Mouse (Mus musculus) ovary, adult 18-20 months (tissue): ENCODE measurements around the gene Slc35c2.
A peak's percentile ranks its signal among the peaks of the same experiment; 100 is the strongest.

Experiments
- DNase-seq: peaks from one replicate; pipeline ENCODE4 v3.0.0; 2022; ENCODE audit warnings: low spot score, mixed read lengths

The Slc35c2 gene

GRCm38 (mm10) chr2:165312381-165312780 is 24.7 kb upstream of the Slc35c2 start:
- no peak for DNase-seq

- no peak for DNase-seq
Measured at GRCm38 (mm10) chr2:165311577-165311976, 23.9 kb upstream of the Slc35c2 start.

GRCm38 (mm10) chr2:165310818-165311425 is 23.3 kb upstream of the Slc35c2 start:
- no peak for DNase-seq

- DNase-seq, result no peak
Measured at GRCm38 (mm10) chr2:165307801-165308200, 20.1 kb upstream of the Slc35c2 start.

- DNase-seq, result no peak
Measured at GRCm38 (mm10) chr2:165305438-165305837, 17.8 kb upstream of the Slc35c2 start.

- DNase-seq, result no peak
Measured at GRCm38 (mm10) chr2:165304819-165305218, 17.1 kb upstream of the Slc35c2 start.

- DNase-seq, result no peak
Measured at GRCm38 (mm10) chr2:165303354-165304012, 15.8 kb upstream of the Slc35c2 start.

GRCm38 (mm10) chr2:165301409-165301808 is 13.7 kb upstream of the Slc35c2 start:
- no peak for DNase-seq

- no peak for DNase-seq
Measured at GRCm38 (mm10) chr2:165300885-165301284, 13.2 kb upstream of the Slc35c2 start.

- no peak for DNase-seq
Measured at GRCm38 (mm10) chr2:165300424-165300823, 12.8 kb upstream of the Slc35c2 start.

- no peak for DNase-seq
Measured at GRCm38 (mm10) chr2:165297429-165297828, 9.8 kb upstream of the Slc35c2 start.

GRCm38 (mm10) chr2:165296571-165296970 is 8.9 kb upstream of the Slc35c2 start:
- DNase-seq, result no peak

- DNase-seq, result peak; percentile 88
Measured at GRCm38 (mm10) chr2:165288315-165289031, 804 bp upstream of the Slc35c2 start.

GRCm38 (mm10) chr2:165286361-165287201 is 1.1 kb downstream of the Slc35c2 start:
- no peak for DNase-seq

GRCm38 (mm10) chr2:165285621-165286020 is 2.0 kb downstream of the Slc35c2 start:
- DNase-seq, result no peak

GRCm38 (mm10) chr2:165285034-165285433 is 2.6 kb downstream of the Slc35c2 start:
- no peak for DNase-seq

- DNase-seq, result no peak
Measured at GRCm38 (mm10) chr2:165284377-165284776, 3.3 kb downstream of the Slc35c2 start.

GRCm38 (mm10) chr2:165283644-165284043 is 4.0 kb downstream of the Slc35c2 start:
- DNase-seq, result peak; percentile 20

GRCm38 (mm10) chr2:165281779-165282311 is 5.8 kb downstream of the Slc35c2 start:
- no peak for DNase-seq

GRCm38 (mm10) chr2:165279351-165279750 is 8.3 kb downstream of the Slc35c2 start:
- no peak for DNase-seq

GRCm38 (mm10) chr2:165277188-165277740 is 10.4 kb downstream of the Slc35c2 start:
- DNase-seq, result no peak

GRCm38 (mm10) chr2:165275824-165276223 is 11.8 kb downstream of the Slc35c2 start:
- no peak for DNase-seq
